Mouse (Mus musculus): ENCODE results near the gene 2410004B18Rik. TPM values are rescaled to one million over a fixed set of nuclear protein-coding genes. Genes with fewer than 3 reads are reported as not detected.
A peak's percentile ranks its signal among the peaks of the same experiment; 100 is the strongest.

Gene 2410004B18Rik
- polyA plus RNA-seq, 1 experiment from 2014 or later, result 55.7 TPM

GRCm38 (mm10) chr3:145987970-145988683 is 50.3 kb downstream of the 2410004B18Rik start:
- DNase-seq (ENCODE audit: low spot score), result peak; percentile 91
- H3K9me3 ChIP-seq, result no peaks in the 10 kb centered on the region
- peaks cover 39% of the 10 kb centered on the region for H3K4me1 ChIP-seq
- peaks cover 13% of the 10 kb centered on the region for H3K36me3 ChIP-seq
- peak overlapping the region; percentile 87 for H3K4me3 ChIP-seq
- under 1% methylated on average over 87 of the region's 101 CpGs for WGBS
- no peaks in the 10 kb centered on the region for H3K27me3 ChIP-seq (ENCODE audit: insufficient read depth, poor library complexity, severe bottlenecking)
- H3K27ac ChIP-seq, result peak overlapping the region; percentile 98

DNA sequence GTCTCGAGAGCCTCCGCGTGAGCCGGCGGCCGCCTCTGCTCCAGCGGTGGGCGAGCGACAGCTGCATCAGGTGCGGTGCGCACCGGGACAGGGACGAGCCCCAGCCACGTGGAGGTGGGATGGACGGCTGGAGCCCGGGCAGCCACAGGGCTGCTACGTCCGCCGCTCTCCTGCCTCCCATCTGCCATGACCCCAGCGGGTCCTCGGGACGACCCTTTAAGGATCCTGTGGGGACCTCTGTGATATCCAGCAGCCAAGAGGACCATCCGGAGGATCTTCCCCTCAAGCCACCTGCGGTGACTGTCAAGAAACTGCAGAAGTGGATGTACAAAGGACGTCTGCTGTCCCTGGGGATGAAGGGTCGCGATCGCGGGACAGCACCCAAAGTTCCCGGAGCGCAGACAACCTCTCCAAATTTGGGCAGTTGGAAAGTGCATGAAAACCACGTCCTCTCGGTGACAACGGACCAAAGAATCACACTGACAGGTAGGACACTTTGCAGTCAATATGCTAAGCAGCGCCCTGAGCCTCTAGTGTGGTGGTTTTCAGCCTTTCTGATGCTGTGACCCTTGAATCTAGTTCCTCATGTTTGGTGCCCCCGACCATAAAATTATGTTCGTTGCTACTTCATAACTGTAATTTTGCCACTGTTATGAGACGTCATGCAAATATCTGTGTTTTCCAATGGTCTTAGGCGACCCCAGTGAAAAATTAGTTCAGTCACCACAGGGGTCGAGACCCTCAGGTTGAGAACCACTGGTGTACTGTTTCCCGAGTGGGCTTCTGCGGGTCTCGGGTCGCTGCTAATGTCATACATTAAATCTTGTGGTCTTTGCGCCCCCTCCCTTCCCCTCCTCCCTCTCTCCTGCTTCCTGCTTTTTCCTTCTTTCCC is 51.1 kb downstream of the 2410004B18Rik start:
- Histone ChIP-seq H3K4me3 (peak overlapping the region; percentile 87), H3K27ac (peak overlapping the region; percentile 98), H3K27me3 (ENCODE audit: insufficient read depth, poor library complexity, severe bottlenecking) (no peaks in the 10 kb centered on the region), H3K4me1 (peaks cover 37% of the 10 kb centered on the region), H3K36me3 (peaks cover 13% of the 10 kb centered on the region), H3K9me3 (no peaks in the 10 kb centered on the region)
- under 1% methylated on average over 45 of the region's 45 CpGs for WGBS
- peak; percentile 76 for DNase-seq (ENCODE audit: low spot score)

DNA sequence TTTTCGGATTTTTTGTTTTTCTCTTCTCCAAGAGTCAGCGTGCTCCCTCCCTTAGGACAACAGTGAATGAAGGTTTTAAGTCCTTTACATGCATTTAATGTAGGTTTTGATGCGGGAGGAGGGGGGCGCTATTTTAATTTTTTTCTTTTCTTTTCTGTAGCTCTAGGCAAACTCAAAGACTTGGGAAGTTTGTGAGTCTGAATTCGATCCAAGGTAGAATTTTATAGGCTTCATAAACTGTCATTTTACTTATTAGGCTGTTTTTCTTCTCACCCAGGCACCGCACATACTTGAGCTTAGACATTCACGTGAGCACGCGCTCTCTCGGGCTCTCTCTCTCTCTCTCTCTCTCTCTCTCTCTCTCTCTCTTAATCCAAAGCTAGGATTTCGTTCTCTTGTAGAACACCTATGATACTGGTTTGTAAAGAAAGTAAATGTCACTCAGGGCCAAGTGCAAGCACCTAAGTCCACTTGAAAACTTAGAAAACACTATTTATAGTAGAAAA is 51.8 kb downstream of the 2410004B18Rik start:
- Histone ChIP-seq H3K9me3 (no peaks in the 10 kb centered on the region), H3K4me1 (peaks cover 32% of the 10 kb centered on the region), H3K27ac (peak overlapping the region; percentile 98), H3K4me3 (peak overlapping the region; percentile 87), H3K36me3 (peaks cover 13% of the 10 kb centered on the region), H3K27me3 (ENCODE audit: insufficient read depth, poor library complexity, severe bottlenecking) (no peaks in the 10 kb centered on the region)
- 7% methylated on average over 11 of the region's 11 CpGs for WGBS
- no peak for DNase-seq (ENCODE audit: low spot score)

- Histone ChIP-seq H3K27me3 (ENCODE audit: insufficient read depth, poor library complexity, severe bottlenecking) (no peaks in the 10 kb centered on the region), H3K36me3 (peaks cover 17% of the 10 kb centered on the region), H3K4me3 (peak overlapping the region; percentile 43), H3K9me3 (no peaks in the 10 kb centered on the region), H3K27ac (no peak overlapping the region), H3K4me1 (peaks cover 32% of the 10 kb centered on the region)
- peak; percentile 69 for DNase-seq (ENCODE audit: low spot score)
- 71% methylated on average over 13 of the region's 13 CpGs for WGBS
Observed at GRCm38 (mm10) chr3:145991130-145991529, 53.3 kb downstream of the 2410004B18Rik start.

DNA sequence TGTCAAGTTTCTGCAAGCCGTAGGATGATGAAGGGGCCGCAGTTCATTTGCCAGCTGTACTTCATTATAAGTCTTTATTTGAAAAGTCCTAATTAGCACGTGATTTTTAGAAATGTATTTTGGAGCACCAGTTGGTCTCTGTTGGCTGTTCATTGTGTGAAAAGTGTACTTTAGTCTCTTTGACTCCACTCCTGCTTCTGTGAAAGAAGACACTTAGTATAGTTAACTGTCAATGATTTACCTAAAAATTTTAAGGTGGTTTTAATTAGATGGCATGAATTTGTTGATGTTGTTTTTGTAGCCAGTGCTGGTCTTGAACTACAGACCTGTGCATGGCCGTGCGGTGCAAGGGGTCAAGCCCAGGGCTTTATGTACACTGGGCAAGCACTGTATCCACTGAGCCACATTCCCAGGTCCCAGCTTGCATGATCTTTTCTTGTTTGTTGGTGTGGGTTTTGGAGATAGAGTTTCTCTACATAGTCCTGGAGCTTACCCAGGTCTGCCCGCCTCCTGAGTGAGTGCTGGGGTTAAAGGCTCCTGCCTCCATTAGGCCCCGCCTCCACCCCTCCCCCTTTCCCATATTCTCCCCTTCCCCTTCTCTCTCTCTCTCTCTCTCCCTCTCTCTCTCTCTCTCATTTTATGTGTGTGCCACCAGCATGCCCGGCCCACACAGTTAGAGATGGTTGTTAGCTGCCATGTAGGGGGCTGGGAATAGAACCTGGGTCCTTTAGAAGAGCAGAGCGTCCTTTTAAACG is 54.3 kb downstream of the 2410004B18Rik start:
- WGBS, result 80% methylated on average over 10 of the region's 10 CpGs
- Histone ChIP-seq H3K27ac (no peak overlapping the region), H3K4me3 (no peak overlapping the region), H3K27me3 (ENCODE audit: insufficient read depth, poor library complexity, severe bottlenecking) (no peaks in the 10 kb centered on the region), H3K4me1 (peaks cover 23% of the 10 kb centered on the region), H3K9me3 (no peaks in the 10 kb centered on the region), H3K36me3 (peaks cover 20% of the 10 kb centered on the region)
- peak; percentile 48 for DNase-seq (ENCODE audit: low spot score)

GRCm38 (mm10) chr3:145992796-145993195 is 55.0 kb downstream of the 2410004B18Rik start:
- H3K9me3 ChIP-seq, result no peaks in the 10 kb centered on the region
- no peaks in the 10 kb centered on the region for H3K27me3 ChIP-seq (ENCODE audit: insufficient read depth, poor library complexity, severe bottlenecking)
- peak; percentile 33 for DNase-seq (ENCODE audit: low spot score)
- H3K27ac ChIP-seq, result no peak overlapping the region
- 85% methylated on average over 10 of the region's 10 CpGs for WGBS
- peaks cover 20% of the 10 kb centered on the region for H3K36me3 ChIP-seq
- peaks cover 23% of the 10 kb centered on the region for H3K4me1 ChIP-seq
- no peak overlapping the region; the same call in 1 of the 2 replicates for H3K4me3 ChIP-seq

GRCm38 (mm10) chr3:145993481-145994201 is 55.8 kb downstream of the 2410004B18Rik start:
- DNase-seq (ENCODE audit: low spot score), result no peak
- Histone ChIP-seq H3K27me3 (ENCODE audit: insufficient read depth, poor library complexity, severe bottlenecking) (no peaks in the 10 kb centered on the region), H3K9me3 (no peaks in the 10 kb centered on the region), H3K4me1 (peaks cover 20% of the 10 kb centered on the region), H3K36me3 (peaks cover 26% of the 10 kb centered on the region), H3K27ac (no peak overlapping the region), H3K4me3 (no peak overlapping the region)
- WGBS, result 81% methylated on average over 14 of the region's 14 CpGs

Other genes with a start within 250 kb of the 2410004B18Rik start
- gene Ddah1, start 179.3 kb upstream of the 2410004B18Rik start, polyA plus RNA-seq (2016; fragmentation: Nextera tagmentation; extraction: Ambion mirVana), result 55.0 and 56.3 TPM in 2 replicates
- gene Bcl10, start 15.2 kb upstream of the 2410004B18Rik start, polyA plus RNA-seq (2016; fragmentation: Nextera tagmentation; extraction: Ambion mirVana), result 39.1 and 41.1 TPM in 2 replicates
- 3.1 and 3.4 TPM in 2 replicates for gene Syde2, start 49.9 kb downstream of the 2410004B18Rik start, polyA plus RNA-seq (2016; fragmentation: Nextera tagmentation; extraction: Ambion mirVana)
- 0.38 and 0.48 TPM in 2 replicates for gene Wdr63, start 170.1 kb downstream of the 2410004B18Rik start, polyA plus RNA-seq (2016; fragmentation: Nextera tagmentation; extraction: Ambion mirVana)
- gene Mcoln3, start 179.4 kb downstream of the 2410004B18Rik start, polyA plus RNA-seq (2016; fragmentation: Nextera tagmentation; extraction: Ambion mirVana), result 1.5 and 3.6 TPM in 2 replicates
- gene Mcoln2, start 211.8 kb downstream of the 2410004B18Rik start, polyA plus RNA-seq (2016; fragmentation: Nextera tagmentation; extraction: Ambion mirVana), result 0.18 and 0.44 TPM in 2 replicates